Mouse (Mus musculus) ovary, adult 18-20 months (tissue): ENCODE measurements around the gene Nudt2.

Source experiments
- DNase-seq: peaks from one replicate; pipeline ENCODE4 v3.0.0; 2022; ENCODE audit warnings: low spot score, mixed read lengths

The Nudt2 gene

DNA sequence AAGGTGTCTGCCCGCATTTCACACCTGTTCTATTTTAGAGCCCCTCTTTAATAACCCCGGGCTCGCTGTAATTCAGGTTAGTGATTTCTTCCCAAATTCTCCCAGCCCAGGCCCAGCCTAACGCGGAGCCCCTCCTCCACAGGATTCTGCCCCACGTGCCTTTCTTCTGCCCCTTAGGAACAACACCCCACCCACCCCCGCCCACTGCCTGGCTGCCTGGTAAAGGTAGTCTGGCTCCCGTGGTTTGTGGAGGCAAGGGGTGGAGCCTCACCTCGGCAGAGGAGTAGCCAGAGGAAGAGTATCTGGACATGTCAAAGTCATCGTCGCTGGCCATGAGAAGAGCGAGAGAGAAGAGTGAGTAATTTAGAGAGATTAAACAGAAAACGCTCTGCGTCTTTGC lies 55.7 kb downstream of the Nudt2 start:
- DNase-seq = no peak

DNA sequence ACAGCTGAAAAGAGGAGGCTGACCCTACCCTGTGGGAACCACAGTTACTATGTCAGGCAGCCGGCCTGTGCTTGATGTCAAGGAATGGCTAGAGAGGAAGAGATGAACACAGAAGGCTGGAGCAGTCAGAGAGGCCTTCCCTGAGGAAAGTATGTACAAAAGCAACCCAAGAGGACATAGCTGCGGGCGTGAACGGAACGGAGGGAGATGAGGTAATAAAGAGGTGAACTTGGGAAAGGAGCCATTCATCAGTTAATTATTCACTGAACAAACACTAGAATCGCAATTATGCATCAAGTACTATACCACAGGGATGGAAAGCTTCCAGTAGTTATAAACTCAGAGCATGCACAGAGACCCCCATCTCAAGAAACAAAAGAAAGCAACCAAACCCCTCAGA lies 57.2 kb downstream of the Nudt2 start:
- no peak for DNase-seq

DNA sequence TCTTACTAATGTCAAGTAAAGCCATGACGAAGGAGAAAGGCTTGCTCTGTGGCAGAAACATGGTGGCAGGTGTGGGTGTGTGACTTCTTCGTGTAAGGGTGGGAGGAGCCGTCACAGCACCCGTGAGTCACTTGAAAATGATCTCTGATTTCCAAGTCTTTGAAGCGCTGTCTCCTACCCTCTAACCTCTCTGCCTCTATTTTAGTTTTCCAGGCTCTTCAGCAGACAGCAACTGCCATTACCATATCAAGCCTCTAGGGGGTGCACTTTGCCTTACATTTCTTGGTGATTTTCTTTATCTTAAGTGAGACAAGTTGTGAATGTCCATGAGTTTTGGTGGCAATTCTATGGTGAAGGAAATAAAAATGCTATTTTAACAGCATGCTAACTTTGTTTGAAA lies 57.8 kb downstream of the Nudt2 start:
- DNase-seq = no peak

DNA sequence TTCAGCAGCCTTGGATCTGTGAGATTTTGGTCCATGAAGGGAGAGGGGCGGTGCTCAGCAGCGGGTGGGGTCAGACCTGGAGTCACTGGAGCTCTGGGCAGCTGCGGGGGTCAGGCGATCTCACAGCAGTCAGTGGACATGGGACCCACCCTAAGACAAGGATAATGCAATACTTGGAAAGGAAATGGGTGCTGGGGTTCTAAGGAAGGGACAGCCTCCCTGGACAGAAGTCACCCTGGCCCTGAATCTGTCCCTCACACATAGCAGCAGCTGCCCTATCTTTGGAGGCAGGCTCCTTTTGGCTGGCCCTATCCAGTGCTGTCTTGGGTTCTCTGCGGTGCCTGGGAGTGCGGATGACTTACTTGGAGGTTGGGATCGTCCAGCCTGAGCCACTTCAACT lies 58.9 kb downstream of the Nudt2 start:
- DNase-seq = no peak

DNA sequence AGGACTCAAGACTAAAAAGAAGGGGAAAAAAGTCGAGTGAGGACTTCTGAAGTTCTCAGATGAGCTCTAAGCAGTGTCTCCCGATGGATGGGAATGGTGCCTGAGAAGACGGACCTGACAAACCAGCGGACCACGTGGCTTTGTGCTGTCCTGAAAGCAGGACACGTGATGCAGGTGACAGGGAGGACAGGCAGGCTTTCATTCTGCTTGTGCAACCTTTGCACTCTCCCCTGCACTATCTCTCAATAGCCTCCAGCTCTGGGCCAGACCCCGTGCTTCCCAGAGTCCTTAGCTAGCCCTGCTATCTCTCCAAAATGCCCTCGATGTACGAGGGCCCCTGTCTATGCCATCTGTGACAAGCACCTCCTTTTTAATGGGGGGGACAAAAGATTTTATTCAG lies 59.9 kb downstream of the Nudt2 start:
- no peak for DNase-seq

DNA sequence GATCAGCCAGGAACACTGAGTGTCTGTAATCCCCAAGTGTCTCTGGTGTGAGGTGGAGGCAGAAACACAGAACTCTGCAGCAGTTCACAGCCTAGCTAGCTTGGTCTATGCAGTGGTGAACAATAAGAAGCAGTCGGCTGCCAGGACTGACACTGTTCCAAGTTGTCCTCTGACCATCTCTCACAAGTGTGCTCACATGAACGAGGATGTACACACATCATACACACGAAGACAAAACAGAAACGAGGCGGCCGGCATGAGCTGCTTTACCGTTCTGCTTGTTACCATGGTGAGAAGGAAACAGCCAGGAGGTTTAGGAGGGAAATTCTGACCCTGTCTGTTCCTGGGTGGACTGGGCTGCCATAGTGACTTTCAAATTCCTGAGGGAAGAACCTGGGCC lies 61.6 kb downstream of the Nudt2 start:
- DNase-seq = no peak

DNA sequence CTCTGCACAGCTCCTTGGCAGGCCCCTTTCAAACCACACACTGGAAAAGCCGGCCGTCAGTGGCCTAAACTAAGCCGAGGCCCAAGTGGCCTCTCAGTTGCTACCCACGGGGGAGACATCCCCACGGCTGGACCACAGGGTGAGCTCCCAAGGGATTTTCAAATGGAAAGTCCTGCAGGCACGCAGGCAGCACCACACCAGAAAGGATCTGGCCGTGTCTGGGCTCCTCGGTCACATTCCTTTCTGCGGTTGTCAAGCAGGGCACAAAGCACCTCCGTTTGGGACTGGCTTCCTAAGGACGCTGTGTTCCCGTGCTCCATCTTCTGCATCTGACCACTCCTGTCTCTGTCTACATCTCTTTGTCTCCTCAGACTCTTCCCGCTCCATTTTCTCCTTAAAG lies 62.1 kb downstream of the Nudt2 start:
- no peak for DNase-seq

DNA sequence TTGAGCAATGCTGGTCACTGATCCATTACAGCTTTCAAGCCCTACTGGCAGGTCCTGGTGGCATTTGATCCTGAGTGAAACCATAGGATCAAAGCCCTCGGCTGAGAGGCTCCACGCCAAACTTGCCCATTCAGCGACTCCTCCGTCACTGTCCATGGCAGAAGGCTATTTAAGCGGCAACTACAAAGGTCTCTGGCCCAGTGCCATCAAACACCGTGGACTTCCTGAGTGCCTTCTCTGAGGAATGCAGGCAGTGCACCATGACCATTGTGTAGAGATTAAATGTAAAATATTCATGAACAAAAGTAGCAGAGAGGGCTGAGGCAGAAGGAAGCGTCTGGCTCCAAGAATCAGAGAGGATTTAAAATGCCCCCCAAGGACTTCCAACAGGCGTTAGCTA lies 63.0 kb downstream of the Nudt2 start:
- no peak for DNase-seq
